Mouse (Mus musculus): ENCODE results near the gene Plcd4. TPM values are rescaled to one million over a fixed set of nuclear protein-coding genes. Genes with fewer than 3 reads are reported as not detected.

Gene Plcd4
- polyA plus RNA-seq (2015; fragmentation: Nextera tagmentation; extraction: Ambion mirVana) = 0.53 and 0.79 TPM in 2 replicates

GRCm38 (mm10) chr1:74542451-74542961 is at the start of gene Plcd4:
Gene Plcd4, plus strand, starts transcription at chr1:74542888.

GRCm38 (mm10) chr1:74505721-74506464 is 36.8 kb upstream of the Plcd4 start, which contains the start of gene Cnot9:
Gene Cnot9, plus strand, starts transcription at chr1:74506058.

GRCm38 (mm10) chr1:74544184-74544583 is 1.5 kb downstream of the Plcd4 start, which contains the start of gene Usp37:
Gene Usp37, minus strand, starts transcription at chr1:74544284.

GRCm38 (mm10) chr1:74587773-74588445 is 45.2 kb downstream of the Plcd4 start, which contains the start of the genes Zfp142 and Bcs1l:
Gene Zfp142, minus strand, starts transcription at chr1:74588246.
Gene Bcs1l, plus strand, starts transcription at chr1:74588289.

GRCm38 (mm10) chr1:74601267-74601962 is 58.7 kb downstream of the Plcd4 start, which contains the start of the genes Rnf25 and Stk36:
Gene Rnf25, minus strand, starts transcription at chr1:74601397.
Gene Stk36, plus strand, starts transcription at chr1:74601445.

Small RNA genes lying within 50 kb of the gene (microRNA-seq; reads per million reads assigned to microRNA genes)
- not detected for gene Gm25035

Other genes with a start within 250 kb of the Plcd4 start
- gene Tmbim1, start 237.3 kb upstream of the Plcd4 start, polyA plus RNA-seq (2015; fragmentation: Nextera tagmentation; extraction: Ambion mirVana) = 98.5 and 105 TPM in 2 replicates
- 0.88 and 1.0 TPM in 2 replicates for gene Catip, start 180.8 kb upstream of the Plcd4 start, polyA plus RNA-seq (2015; fragmentation: Nextera tagmentation; extraction: Ambion mirVana)
- gene Slc11a1, start 167.7 kb upstream of the Plcd4 start, polyA plus RNA-seq (2015; fragmentation: Nextera tagmentation; extraction: Ambion mirVana) = 5.6 and 31.7 TPM in 2 replicates
- 59.2 and 61.2 TPM in 2 replicates for gene Ctdsp1, start 151.4 kb upstream of the Plcd4 start, polyA plus RNA-seq (2015; fragmentation: Nextera tagmentation; extraction: Ambion mirVana)
- gene Vil1, start 133.5 kb upstream of the Plcd4 start, polyA plus RNA-seq (2015; fragmentation: Nextera tagmentation; extraction: Ambion mirVana) = 0.16 and 0.36 TPM in 2 replicates
- 23.4 and 27.1 TPM in 2 replicates for gene Cnot9, start 36.8 kb upstream of the Plcd4 start, polyA plus RNA-seq (2015; fragmentation: Nextera tagmentation; extraction: Ambion mirVana)
- gene Usp37, start 1.4 kb downstream of the Plcd4 start, polyA plus RNA-seq (2015; fragmentation: Nextera tagmentation; extraction: Ambion mirVana) = 9.4 and 9.5 TPM in 2 replicates
- gene Zfp142, start 45.4 kb downstream of the Plcd4 start, polyA plus RNA-seq (2015; fragmentation: Nextera tagmentation; extraction: Ambion mirVana) = 2.9 and 3.3 TPM in 2 replicates
- gene Bcs1l, start 45.4 kb downstream of the Plcd4 start, polyA plus RNA-seq (2015; fragmentation: Nextera tagmentation; extraction: Ambion mirVana) = 8.8 and 9.8 TPM in 2 replicates
- gene Rnf25, start 58.5 kb downstream of the Plcd4 start, polyA plus RNA-seq (2015; fragmentation: Nextera tagmentation; extraction: Ambion mirVana) = 19.0 and 20.6 TPM in 2 replicates
- gene Stk36, start 58.6 kb downstream of the Plcd4 start, polyA plus RNA-seq (2015; fragmentation: Nextera tagmentation; extraction: Ambion mirVana) = 0.79 and 1.7 TPM in 2 replicates
- gene Ttll4, start 118.9 kb downstream of the Plcd4 start, polyA plus RNA-seq (2015; fragmentation: Nextera tagmentation; extraction: Ambion mirVana) = 3.6 and 3.7 TPM in 2 replicates
- 8.5 and 10.7 TPM in 2 replicates for gene Cyp27a1, start 170.7 kb downstream of the Plcd4 start, polyA plus RNA-seq (2015; fragmentation: Nextera tagmentation; extraction: Ambion mirVana)
- gene Prkag3, start 206.3 kb downstream of the Plcd4 start, polyA plus RNA-seq (2015; fragmentation: Nextera tagmentation; extraction: Ambion mirVana) = 0.41 and 0.58 TPM in 2 replicates
- 8.4 and 8.6 TPM in 2 replicates for gene Wnt6, start 229.0 kb downstream of the Plcd4 start, polyA plus RNA-seq (2015; fragmentation: Nextera tagmentation; extraction: Ambion mirVana)
- 7.4 and 9.2 TPM in 2 replicates for gene Wnt10a, start 248.6 kb downstream of the Plcd4 start, polyA plus RNA-seq (2015; fragmentation: Nextera tagmentation; extraction: Ambion mirVana)

Measured in urinary bladder, postnatal 0 days (tissue).